Mouse (Mus musculus) kidney, embryonic 16.5 days (tissue): ENCODE results near the gene Bag3. TPM values are rescaled to one million over a fixed set of nuclear protein-coding genes. Genes with fewer than 3 reads are reported as not detected.

ENCODE experiments used
- ATAC-seq: fragments of 200-750 bp; cut with Nextera tagmentation; 2 replicates; pipeline ENCODE4 v1.8.0; 2017; ENCODE audit warnings: moderate TSS enrichment; ENCODE audit not compliant: low FRiP score, low TSS enrichment
- H3K27ac ChIP-seq: fragments of 300-500 bp; sonication (generic); 2 replicates; pipeline ENCODE4 v1.5.1; 2014; ENCODE audit warnings: low read length
- H3K27me3 ChIP-seq: fragments of 300-500 bp; sonication (generic); 2 replicates; pipeline ENCODE4 v1.6.1; 2014; ENCODE audit warnings: low read length, control low read depth, mixed read lengths; ENCODE audit not compliant: insufficient read depth
- H3K36me3 ChIP-seq: fragments of 300-500 bp; sonication (generic); 2 replicates; pipeline ENCODE4 v1.6.1; 2014; ENCODE audit warnings: low read length, control low read depth, mixed read lengths; ENCODE audit not compliant: insufficient read depth
- H3K4me1 ChIP-seq: fragments of 300-500 bp; sonication (generic); 2 replicates; pipeline ENCODE4 v1.6.1; 2014; ENCODE audit warnings: low read length, control low read depth, mixed read lengths; ENCODE audit not compliant: insufficient read depth
- H3K4me2 ChIP-seq: fragments of 300-500 bp; sonication (generic); replicated peaks from 2 replicates; pipeline ENCODE4 v1.6.1; 2014; ENCODE audit warnings: low read depth, low read length
- H3K4me3 ChIP-seq: fragments of 300-500 bp; sonication (generic); 2 replicates; pipeline ENCODE4 v1.5.1; 2014; ENCODE audit warnings: mild to moderate bottlenecking, low read length
- H3K9ac ChIP-seq: fragments of 300-500 bp; sonication (generic); replicated peaks from 2 replicates; pipeline ENCODE4 v1.6.1; 2014; ENCODE audit warnings: low read length
- H3K9me3 ChIP-seq: fragments of 300-500 bp; sonication (generic); 2 replicates; pipeline ENCODE4 v1.6.1; 2016; ENCODE audit warnings: low read length, control low read depth
- WGBS: fragments of 180-500 bp; shearing (Covaris S2); extraction: QIAGEN DNeasy Blood & Tissue Kit; methylation state at CpG from one replicate; pipeline ENCODE4 v1.1.7; 2014; 5-methylcytosine and 5-hydroxymethylcytosine counted together
- polyA plus RNA-seq: library from polyadenylated mRNA; unstranded; fragments of >200 nt; fragmentation: Nextera tagmentation; extraction: Ambion mirVana; gene quantifications from 2 replicates; pipeline ENCODE4 v1.2.1, GENCODE M21; 2015

Gene Bag3
- 11.7 and 15.8 TPM in 2 replicates for polyA plus RNA-seq

DNA sequence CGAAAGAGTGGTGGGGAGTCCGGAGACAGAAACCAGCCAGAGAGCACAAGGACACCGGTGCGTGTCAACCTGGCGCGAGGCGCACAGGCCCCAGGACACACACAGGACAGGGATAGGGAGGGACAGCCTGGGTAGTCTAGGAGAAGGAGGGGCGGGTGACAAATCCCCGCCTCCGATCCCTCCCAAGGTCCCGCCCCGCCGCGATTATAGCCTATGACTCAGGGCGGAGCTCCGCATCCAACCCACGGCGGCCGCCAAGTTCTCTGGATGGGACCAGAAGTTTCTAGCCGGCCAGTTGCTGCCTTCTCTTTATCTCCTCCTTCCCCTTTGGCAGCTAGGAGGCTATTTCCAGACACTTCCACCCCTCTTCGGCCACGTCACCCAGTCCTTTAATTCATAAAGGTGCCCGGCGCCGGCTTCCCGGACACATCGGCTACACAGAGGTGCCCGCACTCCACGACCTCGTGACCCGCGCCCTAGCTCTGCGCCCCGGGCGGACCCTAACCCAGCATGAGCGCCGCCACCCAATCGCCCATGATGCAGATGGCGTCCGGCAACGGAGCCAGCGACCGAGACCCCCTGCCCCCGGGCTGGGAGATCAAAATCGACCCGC, at the start of gene Bag3:
Gene Bag3 (plus strand): TSS at position 268 of the 613 bp plus-strand sequence.
- Histone ChIP-seq H3K27ac (peak within 1 kb of the TSS; percentile 93), H3K27me3 (no peaks in the 10 kb centered on the region), H3K4me3 (peak within 1 kb of the TSS; percentile 68), H3K4me2 (peak within 1 kb of the TSS; percentile 86), H3K4me1 (peaks cover 20% of the 10 kb centered on the region; the same call in 1 of the 2 replicates), H3K36me3 (no peaks in the 10 kb centered on the region), H3K9ac (peak within 1 kb of the TSS; percentile 95), H3K9me3 (no peaks in the 10 kb centered on the region)
- ATAC-seq = peak; percentile 98
- WGBS = under 1% methylated on average over 46 of the region's 46 CpGs

DNA sequence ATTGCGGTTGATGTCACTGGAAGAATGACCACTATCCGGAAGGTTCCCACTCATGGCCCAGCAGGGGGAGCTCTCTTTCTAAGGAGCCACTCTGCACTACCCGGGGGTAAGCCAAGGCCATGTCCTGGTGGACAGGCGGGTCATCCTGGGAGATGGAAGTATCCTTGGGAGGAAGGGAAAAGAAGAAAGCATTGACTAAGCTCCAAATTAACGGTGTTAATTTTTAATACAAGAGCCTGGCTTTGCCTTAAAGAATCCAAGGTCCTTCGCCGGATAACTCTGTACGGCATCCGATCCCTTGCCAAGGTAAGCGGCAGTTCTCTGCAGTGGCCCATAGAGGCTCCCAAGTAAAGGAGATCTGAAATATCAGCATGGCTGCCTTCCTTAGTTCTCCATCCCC, 49.1 kb upstream of the Bag3 start:
- no peaks in the 10 kb centered on the region for H3K9me3 ChIP-seq
- no peaks in the 10 kb centered on the region for H3K27me3 ChIP-seq
- peak overlapping the region; percentile 18; the same call in 1 of the 2 replicates for H3K4me2 ChIP-seq
- H3K27ac ChIP-seq = no peak overlapping the region
- WGBS = 32% methylated on average over 10 of the region's 10 CpGs
- no peak overlapping the region for H3K4me3 ChIP-seq
- H3K4me1 ChIP-seq = no peaks in the 10 kb centered on the region
- H3K9ac ChIP-seq = no peak overlapping the region
- no peaks in the 10 kb centered on the region for H3K36me3 ChIP-seq
- ATAC-seq = peak; percentile 82

DNA sequence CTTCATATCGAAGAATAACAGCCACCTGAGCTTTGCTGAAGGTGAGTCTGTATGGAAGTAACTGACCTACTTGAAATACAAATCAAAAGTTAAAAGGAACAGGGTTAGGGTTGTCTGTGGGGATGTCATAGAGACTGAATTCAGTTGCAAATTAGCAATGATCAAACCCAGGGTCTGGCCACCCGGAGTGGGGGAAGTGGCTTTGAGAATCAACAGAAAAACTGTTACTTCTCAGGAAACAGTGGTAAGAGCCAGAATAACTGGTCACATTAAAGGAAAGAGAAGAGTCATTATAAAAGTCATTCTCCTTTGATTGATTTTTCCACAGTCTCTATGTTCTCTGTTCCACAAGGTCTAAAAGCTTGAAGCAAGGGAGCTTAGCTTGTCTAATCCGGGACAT, 34.4 kb upstream of the Bag3 start:
- Histone ChIP-seq H3K4me2 (no peak overlapping the region), H3K27ac (no peak overlapping the region), H3K36me3 (no peaks in the 10 kb centered on the region), H3K4me1 (no peaks in the 10 kb centered on the region), H3K9me3 (peaks cover 31% of the 10 kb centered on the region), H3K27me3 (no peaks in the 10 kb centered on the region), H3K4me3 (no peak overlapping the region), H3K9ac (no peak overlapping the region)
- no peak for ATAC-seq
- WGBS = 97% methylated on average over 3 of the region's 3 CpGs

DNA sequence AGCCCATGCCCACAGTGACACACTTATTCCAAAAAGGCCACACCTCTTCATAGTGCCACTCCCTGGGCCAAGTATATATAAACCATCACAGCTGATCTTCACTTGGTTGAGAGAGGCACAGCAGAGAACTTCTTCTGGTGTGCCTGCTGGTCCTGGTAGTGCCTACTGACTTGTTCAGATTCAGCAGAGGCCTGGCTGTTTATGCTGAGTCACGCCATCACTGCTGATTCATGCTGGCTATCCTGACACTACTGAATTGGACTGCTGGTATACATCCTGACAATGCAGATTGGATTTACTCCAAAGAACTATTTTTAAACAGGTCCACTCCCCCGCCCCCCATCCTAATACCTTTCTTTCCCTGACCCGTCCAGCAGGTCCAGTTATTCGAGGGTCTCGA, 28.9 kb upstream of the Bag3 start:
- no peak overlapping the region for H3K9ac ChIP-seq
- H3K27me3 ChIP-seq = no peaks in the 10 kb centered on the region
- no peak overlapping the region for H3K4me3 ChIP-seq
- H3K36me3 ChIP-seq = no peaks in the 10 kb centered on the region
- no peaks in the 10 kb centered on the region for H3K4me1 ChIP-seq
- H3K27ac ChIP-seq = no peak overlapping the region
- peaks cover 4% of the 10 kb centered on the region; the same call in 1 of the 2 replicates for H3K9me3 ChIP-seq
- 84% methylated on average over 5 of the region's 5 CpGs for WGBS
- H3K4me2 ChIP-seq = no peak overlapping the region
- ATAC-seq = no peak

DNA sequence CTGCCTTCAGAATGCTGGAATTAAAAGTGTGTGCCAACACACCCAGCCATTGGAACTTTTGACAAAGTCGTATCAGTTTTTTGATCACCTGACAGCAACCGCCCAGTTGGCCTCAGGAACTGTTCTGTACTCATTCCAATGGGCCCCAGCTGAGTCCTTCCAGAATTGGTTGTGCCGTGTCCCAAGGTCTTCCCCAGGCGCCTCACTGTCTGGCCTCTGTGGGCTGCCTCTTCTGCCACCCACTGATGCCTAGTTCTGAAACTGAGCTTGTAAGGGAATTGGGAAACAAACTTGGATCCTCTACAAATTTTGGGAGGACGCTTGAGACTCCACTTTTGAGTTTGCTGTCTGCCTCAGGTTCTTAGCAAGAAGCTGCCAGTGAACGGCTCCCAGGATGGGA, 23.6 kb upstream of the Bag3 start:
- 77% methylated on average over 6 of the region's 6 CpGs for WGBS
- no peak for ATAC-seq
- Histone ChIP-seq H3K27me3 (no peaks in the 10 kb centered on the region), H3K9me3 (peaks cover 4% of the 10 kb centered on the region; the same call in 1 of the 2 replicates), H3K27ac (no peak overlapping the region), H3K36me3 (no peaks in the 10 kb centered on the region), H3K9ac (no peak overlapping the region), H3K4me3 (no peak overlapping the region), H3K4me2 (no peak overlapping the region), H3K4me1 (no peaks in the 10 kb centered on the region)

DNA sequence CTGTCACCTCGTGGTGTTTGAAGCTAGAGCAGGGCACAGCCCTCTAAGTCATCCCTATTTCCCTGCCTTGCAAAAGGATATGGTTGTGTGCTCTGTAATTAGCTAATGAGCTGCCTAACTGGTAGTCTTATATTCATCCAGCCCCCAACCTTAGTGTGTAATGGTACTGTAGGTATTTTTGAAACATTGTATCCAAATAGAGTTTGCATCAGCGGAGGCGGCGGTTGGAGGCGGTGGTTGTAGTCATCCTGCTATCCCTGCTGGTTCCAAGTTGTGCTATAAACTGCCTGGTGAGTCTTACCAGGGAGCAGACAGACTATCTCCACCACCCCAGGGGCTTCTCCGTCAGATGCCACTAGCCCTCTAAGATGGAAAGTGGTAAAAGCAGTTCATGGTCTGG, 19.3 kb upstream of the Bag3 start:
- no peak for ATAC-seq
- Histone ChIP-seq H3K27ac (no peak overlapping the region), H3K9me3 (no peaks in the 10 kb centered on the region), H3K9ac (no peak overlapping the region), H3K4me3 (no peak overlapping the region), H3K4me2 (no peak overlapping the region), H3K4me1 (no peaks in the 10 kb centered on the region), H3K36me3 (no peaks in the 10 kb centered on the region), H3K27me3 (no peaks in the 10 kb centered on the region)
- 91% methylated on average over 6 of the region's 6 CpGs for WGBS

DNA sequence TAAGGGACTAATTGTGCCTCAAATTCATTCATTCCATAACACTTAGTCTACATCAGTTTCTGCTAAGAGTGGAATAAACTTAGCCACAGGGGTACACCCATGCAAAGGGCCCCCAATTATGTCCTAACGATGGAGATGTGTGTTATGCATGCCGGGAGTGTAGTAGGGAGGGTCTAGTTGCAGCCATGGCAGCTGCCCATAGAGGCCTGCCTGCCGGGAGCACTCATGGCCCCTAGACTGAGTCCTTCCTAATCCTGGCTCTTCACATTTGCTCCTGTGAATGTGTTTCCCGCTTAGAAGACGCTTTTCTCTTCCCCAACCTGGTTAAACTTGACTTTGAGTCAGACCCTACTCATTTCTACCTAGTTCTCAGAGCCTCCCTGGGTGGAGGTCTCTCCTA, 11.5 kb upstream of the Bag3 start:
- no peaks in the 10 kb centered on the region for H3K9me3 ChIP-seq
- WGBS = 88% methylated on average over 5 of the region's 5 CpGs
- no peaks in the 10 kb centered on the region for H3K36me3 ChIP-seq
- no peak overlapping the region for H3K27ac ChIP-seq
- H3K27me3 ChIP-seq = no peaks in the 10 kb centered on the region
- H3K9ac ChIP-seq = no peak overlapping the region
- peaks cover 3% of the 10 kb centered on the region; the same call in 1 of the 2 replicates for H3K4me1 ChIP-seq
- H3K4me3 ChIP-seq = no peak overlapping the region
- no peak for ATAC-seq
- H3K4me2 ChIP-seq = no peak overlapping the region

DNA sequence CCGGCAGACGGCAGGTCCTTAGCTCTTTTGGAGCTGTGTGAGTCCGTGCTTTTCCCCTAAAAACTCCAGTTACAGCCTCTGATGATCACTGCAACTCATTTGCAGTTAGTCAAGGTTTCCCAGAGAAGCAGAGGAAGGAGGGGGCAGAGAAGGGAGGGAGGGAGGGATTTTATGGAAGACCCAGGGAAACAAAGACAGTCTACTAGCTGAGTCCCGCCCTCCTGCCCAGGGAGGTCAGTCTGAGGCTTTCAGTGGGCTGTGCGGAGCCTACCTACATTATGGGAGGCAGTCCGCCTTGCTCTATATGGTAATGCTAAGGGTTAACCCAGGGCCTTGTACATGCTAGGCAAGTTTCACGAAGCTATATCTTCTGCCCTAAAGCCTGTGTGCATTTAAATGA, 9.9 kb upstream of the Bag3 start:
- 37% methylated on average over 7 of the region's 7 CpGs for WGBS
- Histone ChIP-seq H3K4me1 (peaks cover 3% of the 10 kb centered on the region; the same call in 1 of the 2 replicates), H3K4me2 (0 out of 2 replicates have a peak overlapping the region, but pooled peaks have one; percentile 3), H3K4me3 (no peak overlapping the region), H3K36me3 (no peaks in the 10 kb centered on the region), H3K9ac (no peak overlapping the region), H3K27me3 (no peaks in the 10 kb centered on the region), H3K9me3 (no peaks in the 10 kb centered on the region), H3K27ac (no peak overlapping the region)
- no peak for ATAC-seq

DNA sequence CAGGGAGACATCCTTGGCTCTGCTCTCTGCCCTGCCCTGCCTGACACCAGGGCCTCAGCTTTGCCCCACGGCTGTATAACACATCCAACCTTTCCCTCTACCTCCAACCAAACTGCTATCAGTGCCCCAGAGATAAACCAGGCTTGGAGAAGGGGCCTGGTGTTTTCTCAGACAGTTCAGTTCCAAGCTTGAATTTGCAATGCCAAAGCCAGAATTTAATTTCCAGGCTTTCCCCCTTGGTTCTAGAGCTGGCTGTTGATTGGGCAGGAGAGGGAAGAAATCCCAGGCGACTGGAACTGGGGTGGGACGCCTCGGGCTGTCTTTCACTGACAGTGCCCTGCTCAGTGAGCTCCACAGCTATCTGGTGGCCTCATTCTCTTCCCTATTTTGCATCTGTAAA, 9.1 kb upstream of the Bag3 start:
- H3K36me3 ChIP-seq = no peaks in the 10 kb centered on the region
- 62% methylated on average over 4 of the region's 4 CpGs for WGBS
- no peak for ATAC-seq

DNA sequence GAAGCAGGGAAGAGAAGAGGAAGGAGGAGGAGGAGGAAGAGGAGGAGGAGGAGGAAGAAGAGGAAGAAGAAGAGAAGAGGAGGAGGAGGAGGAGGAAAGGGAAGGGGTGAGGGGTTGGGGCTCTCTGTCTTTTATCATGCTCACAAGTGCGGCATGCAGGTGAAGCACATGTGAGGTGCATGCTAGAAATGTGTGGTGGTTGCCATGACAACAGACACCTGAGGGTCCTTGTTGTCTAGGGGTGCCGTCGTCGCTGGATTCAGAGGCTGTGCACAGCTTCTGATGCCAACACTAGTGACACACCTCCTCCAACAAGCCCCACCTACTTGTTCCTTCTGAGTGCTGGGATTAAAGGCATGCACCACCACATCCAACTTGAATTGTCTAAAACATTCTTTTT, 7.1 kb upstream of the Bag3 start:
- Histone ChIP-seq H3K4me3 (no peak overlapping the region), H3K36me3 (no peaks in the 10 kb centered on the region), H3K4me2 (no peak overlapping the region), H3K27me3 (no peaks in the 10 kb centered on the region), H3K27ac (no peak overlapping the region), H3K9me3 (no peaks in the 10 kb centered on the region), H3K9ac (no peak overlapping the region), H3K4me1 (peaks cover 3% of the 10 kb centered on the region; the same call in 1 of the 2 replicates)
- ATAC-seq = no peak
- WGBS = 68% methylated on average over 4 of the region's 4 CpGs

More for the DNA sequence above, 9.1 kb upstream of the Bag3 start:
- no peaks in the 10 kb centered on the region for H3K27me3 ChIP-seq
- H3K9ac ChIP-seq = no peak overlapping the region
- no peak overlapping the region for H3K4me2 ChIP-seq
- H3K27ac ChIP-seq = no peak overlapping the region
- H3K4me1 ChIP-seq = peaks cover 3% of the 10 kb centered on the region; the same call in 1 of the 2 replicates
- H3K9me3 ChIP-seq = no peaks in the 10 kb centered on the region
- H3K4me3 ChIP-seq = no peak overlapping the region
